Mouse (Mus musculus): ENCODE data around the gene Lrp1. TPM values are rescaled to one million over a fixed set of nuclear protein-coding genes. Genes with fewer than 3 reads are reported as not detected.

Gene Lrp1
- total RNA-seq, 2 experiments from 2014 or later: 73.4 to 88.6 TPM

GRCm38 (mm10) chr10:127570384-127570783 lies 50.6 kb downstream of the Lrp1 start:
- DNase-seq: no peak
- intact Hi-C loops (cut with DNase I): loop anchor here (5.0 kb wide), 1 partner anchor 167 kb away; the partner anchor contains the start of gene Zbtb39

- peak; percentile 74 to 78 for DNase-seq
- intact Hi-C loops (cut with DNase I): loop anchor here (2.0 to 5.0 kb wide), 2 partner anchors 53 to 108 kb away; no protein-coding TSS in a partner anchor
Observed at GRCm38 (mm10) chr10:127569450-127569849, 51.5 kb downstream of the Lrp1 start.

- intact Hi-C loops (cut with DNase I): loop anchor here (5.0 kb wide), 1 partner anchor 111 kb away; no protein-coding TSS in a partner anchor
Observed at GRCm38 (mm10) chr10:127566553-127567326, 54.2 kb downstream of the Lrp1 start.

GRCm38 (mm10) chr10:127564301-127564700 lies 56.6 kb downstream of the Lrp1 start:
- DNase-seq: no peak
- intact Hi-C loops (cut with DNase I): no loop called here

More at GRCm38 (mm10) chr10:127566553-127567326, 54.2 kb downstream of the Lrp1 start:
- DNase-seq: no peak

- no peak for DNase-seq
- intact Hi-C loops (cut with DNase I): no loop called here
Observed at GRCm38 (mm10) chr10:127563840-127564239, 57.1 kb downstream of the Lrp1 start.

- intact Hi-C loops (cut with DNase I): no loop called here
- no peak for DNase-seq
Observed at GRCm38 (mm10) chr10:127561145-127561544, 59.8 kb downstream of the Lrp1 start.

GRCm38 (mm10) chr10:127557397-127557796 lies 63.6 kb downstream of the Lrp1 start:
- DNase-seq: no peak
- intact Hi-C loops (cut with DNase I): no loop called here

- DNase-seq: no peak
- intact Hi-C loops (cut with DNase I): no loop called here
Observed at GRCm38 (mm10) chr10:127555703-127556102, 65.2 kb downstream of the Lrp1 start.

GRCm38 (mm10) chr10:127549892-127550291 lies 71.1 kb downstream of the Lrp1 start:
- no peak for DNase-seq
- intact Hi-C loops (cut with DNase I): no loop called here

- intact Hi-C loops (cut with DNase I): no loop called here
- no peak for DNase-seq
Observed at GRCm38 (mm10) chr10:127548236-127548635, 72.7 kb downstream of the Lrp1 start.

- intact Hi-C loops (cut with DNase I): no loop called here
- DNase-seq: no peak
Observed at GRCm38 (mm10) chr10:127546505-127546904, 74.4 kb downstream of the Lrp1 start.

- no peak for DNase-seq
- intact Hi-C loops (cut with DNase I): no loop called here
Observed at GRCm38 (mm10) chr10:127544375-127544774, 76.6 kb downstream of the Lrp1 start.

- intact Hi-C loops (cut with DNase I): no loop called here
- no peak for DNase-seq
Observed at GRCm38 (mm10) chr10:127543916-127544315, 77.0 kb downstream of the Lrp1 start.

- intact Hi-C loops (cut with DNase I): no loop called here
- DNase-seq: no peak
Observed at GRCm38 (mm10) chr10:127542720-127543119, 78.2 kb downstream of the Lrp1 start.

GRCm38 (mm10) chr10:127542084-127542483 lies 78.9 kb downstream of the Lrp1 start:
- peak in 1 of 2 experiments; percentile 39 for DNase-seq
- intact Hi-C loops (cut with DNase I): no loop called here

GRCm38 (mm10) chr10:127541510-127541909 lies 79.4 kb downstream of the Lrp1 start:
- DNase-seq: no peak
- intact Hi-C loops (cut with DNase I): no loop called here

GRCm38 (mm10) chr10:127537854-127538583 lies 82.9 kb downstream of the Lrp1 start:
- DNase-seq: peak; percentile 79 to 85
- intact Hi-C loops (cut with DNase I): no loop called here

GRCm38 (mm10) chr10:127536586-127537314 lies 84.2 kb downstream of the Lrp1 start:
- intact Hi-C loops (cut with DNase I): loop anchor here (1.0 kb wide), 2 partner anchors 23 to 27 kb away; no protein-coding TSS in a partner anchor
- peak; percentile 39 to 41 for DNase-seq

GRCm38 (mm10) chr10:127534929-127535384 lies 86.0 kb downstream of the Lrp1 start:
- no peak for DNase-seq
- intact Hi-C loops (cut with DNase I): no loop called here

GRCm38 (mm10) chr10:127534036-127534928 lies 86.7 kb downstream of the Lrp1 start, which contains the start of gene Nxph4:
Gene Nxph4, minus strand, starts transcription at chr10:127534559.
- peak in 1 of 2 experiments; percentile 29 for DNase-seq
- intact Hi-C loops (cut with DNase I): no loop called here

Data from heart, postnatal 36 days (tissue).